Mouse (Mus musculus) stomach, embryonic 16.5 days (tissue): ENCODE data around the gene Magi1. TPM values are rescaled to one million over a fixed set of nuclear protein-coding genes. Genes with fewer than 3 reads are reported as not detected.
A peak's percentile ranks its signal among the peaks of the same experiment; 100 is the strongest.

Experiments used
- ATAC-seq: fragments of 200-750 bp; cut with Nextera tagmentation; 2 replicates; pipeline ENCODE4 v1.8.0; 2017; ENCODE audit warnings: moderate number of reproducible peaks, moderate TSS enrichment; ENCODE audit not compliant: insufficient read depth, low FRiP score
- H3K27ac ChIP-seq: fragments of 300-500 bp; sonication (generic); 2 replicates; pipeline ENCODE4 v1.5.1; 2014; ENCODE audit warnings: low read length
- H3K27me3 ChIP-seq: fragments of 300-500 bp; sonication (generic); 2 replicates; pipeline ENCODE4 v1.6.1; 2014; ENCODE audit warnings: low read length, control low read depth, mixed read lengths; ENCODE audit not compliant: control insufficient read depth, insufficient read depth
- H3K36me3 ChIP-seq: fragments of 300-500 bp; sonication (generic); 2 replicates; pipeline ENCODE4 v1.6.1; 2014; ENCODE audit warnings: low read length; ENCODE audit not compliant: control insufficient read depth, insufficient read depth
- H3K4me1 ChIP-seq: fragments of 300-500 bp; sonication (generic); 2 replicates; pipeline ENCODE4 v1.6.1; 2014; ENCODE audit warnings: low read length, control low read depth, mixed read lengths; ENCODE audit not compliant: control insufficient read depth, insufficient read depth
- H3K4me2 ChIP-seq: fragments of 300-500 bp; sonication (generic); 2 replicates; pipeline ENCODE4 v1.6.1; 2014; ENCODE audit warnings: low read depth, low read length, mixed read lengths
- H3K4me3 ChIP-seq: fragments of 300-500 bp; sonication (generic); replicated peaks from 2 replicates; pipeline ENCODE4 v1.5.1; 2014; ENCODE audit warnings: mild to moderate bottlenecking, low read length
- H3K9ac ChIP-seq: fragments of 300-500 bp; sonication (generic); 2 replicates; pipeline ENCODE4 v1.6.1; 2014; ENCODE audit warnings: low read length
- H3K9me3 ChIP-seq: fragments of 300-500 bp; sonication (generic); replicated peaks from 2 replicates; pipeline ENCODE4 v1.6.1; 2016; ENCODE audit warnings: low read length, control low read depth; ENCODE audit not compliant: control insufficient read depth
- WGBS: fragments of 180-500 bp; shearing (Covaris S2); extraction: QIAGEN DNeasy Blood & Tissue Kit; methylation state at CpG from one replicate; pipeline ENCODE4 v1.1.7; 2014; 5-methylcytosine and 5-hydroxymethylcytosine counted together
- polyA plus RNA-seq: library from polyadenylated mRNA; unstranded; fragments of >200 nt; fragmentation: Nextera tagmentation; extraction: Ambion mirVana; gene quantifications from 2 replicates; pipeline ENCODE4 v1.2.1, GENCODE M21; 2015

The Magi1 gene
- polyA plus RNA-seq, result 8.7 and 8.9 TPM in 2 replicates

DNA sequence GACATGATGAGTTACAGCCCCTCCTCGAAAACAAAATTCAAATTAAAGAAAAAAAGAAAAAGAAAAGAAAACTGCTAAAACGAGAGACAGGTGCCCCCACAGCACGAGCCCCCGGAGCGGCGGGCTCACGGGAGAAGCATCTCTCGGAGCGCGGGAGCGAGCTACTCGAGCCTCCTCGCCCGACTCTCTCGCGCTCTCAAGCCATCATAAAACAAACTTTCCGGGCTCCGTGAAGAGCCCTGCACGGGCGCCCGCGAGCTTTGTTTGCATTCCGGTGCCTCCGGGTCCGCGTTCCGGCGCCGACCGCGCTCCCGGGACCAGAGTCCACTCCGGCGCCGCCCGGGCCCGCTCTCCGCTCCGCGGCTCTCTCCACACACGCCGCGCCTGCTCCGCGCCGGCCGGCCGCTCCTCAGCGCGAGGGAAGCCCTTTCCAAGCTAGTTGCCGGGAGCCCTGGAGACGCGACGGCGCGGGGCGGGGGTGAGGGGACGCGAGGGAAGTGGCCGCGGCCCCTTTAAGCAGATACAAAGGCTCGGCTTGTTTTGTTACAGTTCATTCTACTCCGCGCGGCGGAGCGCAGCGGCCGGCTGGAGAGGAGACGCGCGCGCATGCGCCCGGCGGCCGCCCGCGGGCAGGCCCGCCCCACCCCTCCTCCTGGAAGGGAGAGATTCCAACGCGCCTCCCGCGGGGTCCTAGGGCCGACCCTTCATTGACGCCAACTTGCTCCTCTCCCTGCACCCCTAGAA lies at the start of gene Magi1:
Gene Magi1 (minus strand): TSS at position 600 of the 744 bp plus-strand sequence.
- under 1% methylated on average over 86 of the region's 86 CpGs for WGBS
- peak within 1 kb of the TSS; percentile 92 for H3K9ac ChIP-seq
- no peaks in the 10 kb centered on the region for H3K27me3 ChIP-seq
- H3K4me3 ChIP-seq, result peak within 1 kb of the TSS; percentile 70
- H3K4me1 ChIP-seq, result peaks cover 16% of the 10 kb centered on the region; the same call in 1 of the 2 replicates
- peak within 1 kb of the TSS; percentile 77 for H3K4me2 ChIP-seq
- ATAC-seq, result peak; percentile 94
- H3K36me3 ChIP-seq, result no peaks in the 10 kb centered on the region
- H3K9me3 ChIP-seq, result peaks cover 6% of the 10 kb centered on the region; the same call in 1 of the 2 replicates
- H3K27ac ChIP-seq, result peak within 1 kb of the TSS; percentile 98

DNA sequence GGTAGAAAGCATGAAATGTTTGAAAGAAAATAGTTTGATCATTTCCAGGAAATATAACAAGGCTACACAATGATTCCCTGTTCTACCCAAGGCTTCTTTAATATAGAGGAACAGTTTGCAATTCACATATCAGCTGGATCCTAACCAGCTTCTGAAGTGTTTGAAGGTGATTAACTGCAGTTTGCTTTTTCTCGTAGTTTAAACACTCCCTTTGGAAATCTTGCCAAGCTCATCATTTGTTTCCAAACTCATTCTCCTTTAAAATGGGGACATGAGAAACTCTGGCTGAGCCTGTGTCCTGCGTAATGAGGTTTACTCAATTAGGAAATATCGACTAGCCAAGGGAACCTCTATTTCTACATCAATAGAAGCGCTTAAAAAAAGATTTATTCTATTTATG lies 43.4 kb upstream of the Magi1 start:
- Histone ChIP-seq H3K4me2 (no peak overlapping the region), H3K4me1 (peaks cover 4% of the 10 kb centered on the region; the same call in 1 of the 2 replicates), H3K9ac (no peak overlapping the region), H3K36me3 (no peaks in the 10 kb centered on the region), H3K9me3 (no peaks in the 10 kb centered on the region), H3K27me3 (no peaks in the 10 kb centered on the region), H3K4me3 (no peak overlapping the region), H3K27ac (no peak overlapping the region)
- ATAC-seq, result no peak
- WGBS, result 44% methylated on average over 4 of the region's 4 CpGs

DNA sequence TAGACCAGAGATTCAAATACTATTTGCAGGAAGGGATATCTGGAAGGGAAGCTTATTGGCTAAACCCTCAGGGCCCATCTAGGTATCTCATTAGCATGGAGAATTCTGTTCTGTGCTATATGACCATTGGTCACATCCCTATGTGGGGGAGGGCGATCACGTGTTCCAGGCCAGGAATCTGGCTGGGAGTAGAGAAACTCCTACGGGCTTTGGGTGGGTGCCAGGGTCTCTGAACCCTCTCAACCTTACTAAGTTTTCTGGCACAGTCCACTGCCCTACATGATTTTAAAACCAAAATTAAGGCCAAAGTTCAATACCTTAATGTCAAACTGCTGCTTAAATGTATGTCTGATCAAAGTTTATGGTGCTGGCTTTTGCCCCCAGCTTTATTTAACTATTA lies 33.2 kb upstream of the Magi1 start:
- H3K4me3 ChIP-seq, result no peak overlapping the region
- no peaks in the 10 kb centered on the region for H3K27me3 ChIP-seq
- no peaks in the 10 kb centered on the region for H3K4me1 ChIP-seq
- WGBS, result 66% methylated on average over 3 of the region's 3 CpGs
- no peaks in the 10 kb centered on the region for H3K36me3 ChIP-seq
- no peak overlapping the region for H3K9ac ChIP-seq
- H3K4me2 ChIP-seq, result no peak overlapping the region
- no peak for ATAC-seq
- no peaks in the 10 kb centered on the region for H3K9me3 ChIP-seq
- no peak overlapping the region for H3K27ac ChIP-seq

DNA sequence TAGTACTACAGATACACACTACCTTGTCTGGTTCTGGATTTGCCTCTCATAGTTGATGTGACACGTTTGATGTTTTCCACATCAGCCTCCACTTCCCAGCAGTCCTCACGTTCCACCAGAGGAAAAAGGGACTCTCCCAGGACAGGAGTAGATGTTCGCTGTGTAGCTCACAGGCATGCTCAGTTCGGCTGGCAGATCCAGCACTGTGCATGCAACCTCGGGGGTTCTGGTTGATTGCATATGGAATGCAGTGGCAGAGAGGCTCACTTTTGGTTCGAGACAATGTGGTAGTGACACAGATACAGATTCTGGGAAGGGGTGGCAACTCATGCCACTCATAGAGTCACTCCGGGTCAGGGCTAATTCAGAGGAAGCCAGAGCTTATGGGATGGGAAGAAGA lies 28.6 kb upstream of the Magi1 start:
- no peaks in the 10 kb centered on the region for H3K36me3 ChIP-seq
- no peak for ATAC-seq
- no peak overlapping the region for H3K9ac ChIP-seq
- H3K4me3 ChIP-seq, result no peak overlapping the region
- 76% methylated on average over 7 of the region's 7 CpGs for WGBS
- no peaks in the 10 kb centered on the region for H3K4me1 ChIP-seq
- no peak overlapping the region for H3K27ac ChIP-seq
- H3K4me2 ChIP-seq, result no peak overlapping the region
- no peaks in the 10 kb centered on the region for H3K9me3 ChIP-seq
- H3K27me3 ChIP-seq, result no peaks in the 10 kb centered on the region

DNA sequence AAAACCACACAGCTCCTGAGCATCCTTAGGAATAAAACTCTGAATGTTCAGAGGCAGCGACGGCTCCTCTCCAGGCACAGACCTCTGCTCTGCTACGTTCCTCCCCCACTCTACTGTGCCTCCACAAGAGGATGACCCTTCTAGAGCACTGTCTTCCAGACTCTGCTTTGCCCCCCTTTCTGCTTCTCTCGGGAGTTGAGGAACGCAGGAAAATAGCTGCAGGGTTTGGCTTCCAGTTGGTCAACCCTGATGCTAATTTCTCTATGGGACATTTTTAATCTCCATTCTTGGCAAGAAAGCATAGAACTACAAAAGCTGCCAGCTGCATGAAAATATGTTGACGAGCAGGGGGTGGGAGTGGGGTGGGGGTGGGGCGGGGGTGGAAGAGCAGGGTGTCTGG lies 24.8 kb upstream of the Magi1 start:
- 34% methylated on average over 7 of the region's 7 CpGs for WGBS
- H3K9me3 ChIP-seq, result no peaks in the 10 kb centered on the region; the same call in 1 of the 2 replicates
- H3K4me1 ChIP-seq, result no peaks in the 10 kb centered on the region
- no peak overlapping the region for H3K9ac ChIP-seq
- ATAC-seq, result no peak
- H3K4me3 ChIP-seq, result no peak overlapping the region
- H3K36me3 ChIP-seq, result no peaks in the 10 kb centered on the region
- no peak overlapping the region for H3K4me2 ChIP-seq
- H3K27ac ChIP-seq, result no peak overlapping the region
- no peaks in the 10 kb centered on the region for H3K27me3 ChIP-seq

DNA sequence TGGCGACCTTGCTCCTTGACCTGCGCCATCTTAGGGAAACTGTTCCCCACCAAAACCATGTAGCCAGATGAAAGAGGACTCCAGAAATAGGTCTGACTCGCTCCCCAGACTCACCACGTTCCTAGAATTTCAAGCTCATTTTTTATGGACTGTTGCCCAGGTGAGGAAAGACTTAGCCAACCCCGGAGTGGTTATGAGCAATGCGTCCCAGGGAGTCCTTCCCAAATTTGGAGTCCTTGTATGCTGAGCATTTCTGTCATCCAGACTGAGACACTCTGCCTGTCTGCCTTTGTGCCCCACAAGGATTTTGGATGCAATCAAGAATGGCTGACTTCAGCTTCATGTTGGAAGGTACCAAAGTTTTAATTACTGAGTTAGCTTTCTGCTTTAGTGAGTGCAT lies 19.8 kb upstream of the Magi1 start:
- Histone ChIP-seq H3K9me3 (no peaks in the 10 kb centered on the region; the same call in 1 of the 2 replicates), H3K27me3 (no peaks in the 10 kb centered on the region), H3K27ac (no peak overlapping the region), H3K4me1 (no peaks in the 10 kb centered on the region), H3K9ac (no peak overlapping the region), H3K4me2 (no peak overlapping the region), H3K36me3 (no peaks in the 10 kb centered on the region), H3K4me3 (no peak overlapping the region)
- ATAC-seq, result no peak
- 66% methylated on average over 6 of the region's 6 CpGs for WGBS

DNA sequence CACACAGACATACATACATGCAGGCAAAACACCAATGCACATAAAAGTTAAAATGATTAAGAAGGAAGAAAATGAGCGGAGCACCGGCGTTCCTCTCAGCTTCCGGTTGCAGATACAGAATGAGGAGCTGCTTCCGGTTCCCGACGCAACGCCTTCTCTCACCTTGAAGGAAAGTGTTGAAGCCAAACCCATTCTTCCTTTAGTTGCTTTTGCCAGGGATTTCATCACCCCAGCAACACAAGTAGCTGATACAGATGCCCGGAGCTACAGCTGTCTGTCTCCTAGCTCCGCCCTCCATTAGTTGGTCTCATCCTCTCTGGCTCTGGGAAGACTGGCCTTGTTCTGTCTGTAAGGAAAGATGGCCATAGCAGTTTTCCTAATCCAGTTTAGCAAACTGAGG lies 18.1 kb upstream of the Magi1 start:
- Histone ChIP-seq H3K4me1 (no peaks in the 10 kb centered on the region), H3K27me3 (no peaks in the 10 kb centered on the region), H3K9ac (no peak overlapping the region), H3K4me3 (no peak overlapping the region), H3K27ac (no peak overlapping the region), H3K9me3 (no peaks in the 10 kb centered on the region; the same call in 1 of the 2 replicates), H3K4me2 (no peak overlapping the region), H3K36me3 (no peaks in the 10 kb centered on the region)
- WGBS, result 90% methylated on average over 10 of the region's 10 CpGs
- no peak for ATAC-seq

DNA sequence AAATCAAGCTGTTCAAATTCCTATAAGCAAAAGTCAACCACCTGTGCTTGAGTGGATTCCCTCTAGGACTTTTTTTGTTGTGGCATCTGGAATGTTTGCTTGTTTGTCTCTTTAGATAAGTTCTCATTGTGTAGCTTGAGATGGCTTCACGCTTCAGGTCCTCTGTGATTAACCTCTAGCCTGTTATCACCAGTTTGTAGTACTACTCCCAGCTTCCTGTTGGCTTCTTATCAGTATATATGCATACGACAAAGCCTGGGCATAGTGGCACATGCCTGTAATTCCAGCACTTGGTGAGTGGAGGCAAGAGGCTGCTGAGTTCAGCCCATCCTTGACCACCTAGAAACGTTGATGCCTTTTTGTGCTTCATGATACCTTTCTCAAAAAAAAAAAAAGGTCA lies 16.8 kb upstream of the Magi1 start:
- no peaks in the 10 kb centered on the region for H3K4me1 ChIP-seq
- H3K9ac ChIP-seq, result no peak overlapping the region
- no peak overlapping the region for H3K4me3 ChIP-seq
- H3K36me3 ChIP-seq, result no peaks in the 10 kb centered on the region
- no peaks in the 10 kb centered on the region for H3K9me3 ChIP-seq
- H3K27me3 ChIP-seq, result no peaks in the 10 kb centered on the region
- H3K27ac ChIP-seq, result no peak overlapping the region
- H3K4me2 ChIP-seq, result no peak overlapping the region
- 51% methylated on average over 3 of the region's 3 CpGs for WGBS
- ATAC-seq, result no peak

DNA sequence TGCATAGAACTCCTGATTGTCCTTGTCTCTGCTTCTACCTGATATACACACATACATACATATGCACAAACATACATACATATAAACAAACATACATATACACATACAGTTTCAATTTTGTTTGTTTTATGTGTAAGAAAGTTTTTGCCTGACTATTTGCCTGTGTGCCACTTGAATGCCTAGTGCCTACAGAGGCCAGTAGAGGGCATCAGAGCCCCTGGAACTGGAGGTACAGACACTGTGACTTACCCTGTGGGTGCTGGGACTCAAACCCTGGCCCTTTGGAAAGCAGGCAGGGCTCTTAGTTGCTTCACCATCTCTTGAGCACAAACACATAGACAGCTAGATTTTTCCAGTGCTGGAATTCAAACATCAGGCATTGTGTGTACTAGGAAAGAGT lies 3.7 kb upstream of the Magi1 start:
- Histone ChIP-seq H3K9me3 (peaks cover 11% of the 10 kb centered on the region; the same call in 1 of the 2 replicates), H3K27ac (no peak overlapping the region), H3K36me3 (no peaks in the 10 kb centered on the region), H3K4me3 (no peak overlapping the region), H3K4me1 (peaks cover under 1% of the 10 kb centered on the region; the same call in 1 of the 2 replicates), H3K9ac (no peak overlapping the region), H3K4me2 (no peak overlapping the region), H3K27me3 (no peaks in the 10 kb centered on the region)
- no peak for ATAC-seq
